Mouse (Mus musculus) gastrocnemius, adult 8-10 months (tissue): ENCODE measurements around the gene Klre1. TPM values are rescaled to one million over a fixed set of nuclear protein-coding genes. Genes with fewer than 3 reads are reported as not detected.
"Not testable (repeated sequence)": the region's sequence is repeated elsewhere in the genome, so short reads cannot be mapped to it uniquely, and the experiment has no call there.

Experiments
- DNase-seq, 2 experiments: peaks; one replicate each; pipeline ENCODE4 v3.0.0; 2022; ENCODE audit warnings: low spot score in 2 of 2
- total RNA-seq, 4 experiments: library from RNA; stranded (reverse); gene quantifications; 2 replicates each; pipeline ENCODE4 v1.2.4; 2022

The Klre1 gene
- total RNA-seq, 4 experiments from 2014 or later, result not detected

DNA sequence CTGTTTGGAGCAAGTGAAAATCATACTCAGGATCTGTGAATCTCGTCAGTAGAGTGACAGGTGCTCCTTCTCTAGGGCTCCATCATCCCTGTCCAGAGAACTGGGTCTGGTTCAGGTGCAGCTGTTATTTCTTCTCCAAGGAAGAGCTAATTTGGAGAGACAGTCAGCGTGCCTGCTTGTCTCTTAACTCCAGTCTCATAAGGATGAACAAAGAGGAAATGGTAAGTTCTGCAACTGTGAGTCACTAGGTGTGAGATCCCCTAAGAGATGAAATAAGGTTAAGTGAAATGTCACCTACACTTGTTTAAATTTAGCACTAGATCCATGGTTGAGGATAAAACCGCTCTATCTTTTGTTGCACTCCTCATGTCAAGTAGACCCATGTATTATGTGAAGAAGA lies 5.3 kb downstream of the Klre1 start:
- DNase-seq, result no peak

DNA sequence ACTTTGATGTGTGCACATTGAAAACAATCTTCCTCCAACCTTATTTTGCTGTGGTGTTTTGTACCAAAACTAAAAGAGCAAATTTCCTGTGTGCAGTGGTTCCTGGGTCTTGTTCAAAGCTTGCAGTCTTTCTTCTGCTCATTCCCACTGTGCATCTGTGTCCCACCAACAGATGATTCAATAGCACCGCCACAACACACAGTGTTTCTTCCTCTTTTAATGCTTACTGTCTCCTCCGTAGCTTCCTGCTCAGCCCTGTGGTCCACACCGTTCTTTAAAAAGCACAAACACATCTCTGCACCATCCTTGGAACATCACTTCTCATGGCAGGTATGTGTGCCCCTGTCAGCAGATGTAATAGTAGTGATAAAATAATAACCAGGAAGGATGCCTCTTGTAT lies 13.8 kb downstream of the Klre1 start, which contains the start of gene Klrd1:
Gene Klrd1 (plus strand): TSS at position 275 of the 400 bp plus-strand sequence.
- DNase-seq, result no peak

DNA sequence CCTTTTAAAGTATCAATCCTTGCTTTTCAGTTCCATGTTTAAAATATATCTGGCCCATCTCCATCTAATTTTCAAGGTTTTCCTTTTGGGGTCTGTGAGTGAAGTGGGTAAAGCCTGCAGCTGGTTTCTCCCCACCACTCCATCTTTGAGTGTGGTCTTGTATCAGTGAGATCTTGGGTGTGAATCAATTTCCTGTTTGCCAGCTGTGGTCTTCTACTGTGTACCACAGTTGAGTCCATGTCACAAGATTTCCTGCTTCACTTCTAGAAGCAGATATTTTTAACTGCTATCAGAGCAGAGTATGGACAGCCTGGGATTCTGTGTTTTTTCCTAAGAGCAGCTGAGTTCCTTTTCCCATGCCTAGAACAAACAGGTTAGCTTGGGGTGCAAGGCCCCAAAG lies 30.7 kb downstream of the Klre1 start:
- no peak for DNase-seq

GRCm38 (mm10) chr6:129623735-129624134 lies 46.0 kb downstream of the Klre1 start, which contains the start of gene Klrk1:
Gene Klrk1 (minus strand): TSS chr6:129623864.
- DNase-seq, result no peak

DNA sequence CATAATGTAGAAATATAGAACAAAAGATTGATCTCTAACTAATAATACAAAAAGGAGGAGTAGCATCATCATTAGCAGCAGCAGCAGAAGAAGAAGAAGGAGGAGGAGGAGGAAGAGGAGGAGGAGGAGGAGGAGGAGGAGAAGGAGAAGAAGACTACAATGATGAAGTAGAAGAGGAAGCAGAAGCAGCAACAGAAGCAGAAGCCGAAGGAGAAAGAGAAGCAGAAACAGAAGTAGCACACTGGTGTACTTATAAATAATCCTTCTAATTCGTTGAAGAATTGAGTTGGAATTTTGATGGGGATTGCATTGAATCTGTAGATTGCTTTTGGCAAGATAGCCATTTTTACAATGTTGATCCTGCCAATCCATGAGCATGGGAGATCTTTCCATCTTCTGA lies 53.3 kb downstream of the Klre1 start:
- not testable (repeated sequence) for DNase-seq

Other genes starting within 250 kb of the Klre1 start
- not detected for gene 4922502D21Rik, start 246.1 kb upstream of the Klre1 start, total RNA-seq
- gene Clec12a, start 235.2 kb upstream of the Klre1 start, total RNA-seq, result under 1 TPM in 3 of 4 experiments, not detected in 1; 0.13 to 0.61 (median 0.22) TPM
- gene Clec12b, start 192.0 kb upstream of the Klre1 start, total RNA-seq, result not detected
- gene Clec1b, start 180.6 kb upstream of the Klre1 start, total RNA-seq, result not detected
- not detected for gene Clec9a, start 169.0 kb upstream of the Klre1 start, total RNA-seq
- 1 to 10 TPM; 1.5 to 4.4 (median 2.0) TPM for gene Clec1a, start 125.9 kb upstream of the Klre1 start, total RNA-seq
- under 1 TPM in 1 of 4 experiments, not detected in 3; 0.48 TPM for gene Olr1, start 70.7 kb upstream of the Klre1 start, total RNA-seq
- not detected for gene Tmem52b, start 65.3 kb upstream of the Klre1 start, total RNA-seq
- 10 to 100 TPM; 69.2 to 94.1 (median 86.7) TPM for gene Gabarapl1, start 44.7 kb upstream of the Klre1 start, total RNA-seq
- not detected for gene Klrd1, start 13.9 kb downstream of the Klre1 start, total RNA-seq
- not detected for gene Klrk1, start 46.0 kb downstream of the Klre1 start, total RNA-seq
- gene Klrc3, start 65.4 kb downstream of the Klre1 start, total RNA-seq, result not detected
- gene Klrc2, start 82.8 kb downstream of the Klre1 start, total RNA-seq, result not detected
- not detected for gene Klrc1, start 101.1 kb downstream of the Klre1 start, total RNA-seq
- gene Klri1, start 139.2 kb downstream of the Klre1 start, total RNA-seq, result not detected
- not detected for gene Klri2, start 162.6 kb downstream of the Klre1 start, total RNA-seq
- gene Gm156, start 206.4 kb downstream of the Klre1 start, total RNA-seq, result not detected